Mouse (Mus musculus): Measurements from ENCODE around the gene Jchain. TPM values are rescaled to one million over a fixed set of nuclear protein-coding genes. Genes with fewer than 3 reads are reported as not detected.
"Not testable (repeated sequence)": the region's sequence is repeated elsewhere in the genome, so short reads cannot be mapped to it uniquely, and the experiment has no call there.

Gene Jchain
- polyA plus RNA-seq, 1 experiment from 2014 or later, result 0.11 TPM

DNA sequence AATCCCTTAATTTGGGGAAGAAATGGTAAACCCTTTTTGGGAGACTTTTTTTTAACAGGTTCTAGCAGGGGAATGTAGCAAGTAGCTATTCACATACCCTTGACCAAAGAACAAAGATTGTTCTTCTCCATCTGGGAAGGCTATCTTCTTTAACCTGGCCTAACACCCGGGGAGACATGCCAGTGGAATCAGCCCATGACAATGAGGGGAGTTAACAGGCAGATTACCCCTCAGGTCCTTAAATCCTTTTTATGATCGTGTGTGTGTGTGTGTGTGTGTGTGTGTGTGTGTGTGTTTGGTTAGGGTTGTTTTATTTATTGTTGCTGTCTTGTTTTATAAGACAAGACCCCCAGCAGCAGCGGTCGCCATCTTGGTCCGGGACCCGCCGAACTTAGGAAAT is 17.8 kb upstream of the Jchain start:
- no peak for ATAC-seq (ENCODE audit: insufficient number of reproducible peaks, insufficient read depth, low FRiP score, low read depth)
- Histone ChIP-seq H3K9me3 (ENCODE audit: control insufficient read depth, low read length) (no peaks in the 10 kb centered on the region), H3K27ac (replicated peaks in 1 of 2; ENCODE audit: control insufficient read depth in 1 of 2, insufficient read depth in 1 of 2, low read depth in 2 of 2, low read length in 2 of 2) (no peak overlapping the region), H3K9ac (ENCODE audit: low read length) (no peak overlapping the region), H3K36me3 (ENCODE audit: control insufficient read depth, insufficient read depth, low read length) (no peaks in the 10 kb centered on the region), H3K4me2 (ENCODE audit: low read length) (no peak overlapping the region), H3K4me1 (ENCODE audit: control insufficient read depth in 2 of 2, insufficient read depth in 2 of 2, low read length in 2 of 2) (no peaks in the 10 kb centered on the region), H3K27me3 (ENCODE audit: control insufficient read depth, insufficient read depth, low read length) (no peaks in the 10 kb centered on the region), H3K4me3 (ENCODE audit: control insufficient read depth in 1 of 2, insufficient read depth in 1 of 2, low read depth in 1 of 2, low read length in 2 of 2) (no peak overlapping the region)
- WGBS, result 85% methylated on average over 7 of the region's 7 CpGs

DNA sequence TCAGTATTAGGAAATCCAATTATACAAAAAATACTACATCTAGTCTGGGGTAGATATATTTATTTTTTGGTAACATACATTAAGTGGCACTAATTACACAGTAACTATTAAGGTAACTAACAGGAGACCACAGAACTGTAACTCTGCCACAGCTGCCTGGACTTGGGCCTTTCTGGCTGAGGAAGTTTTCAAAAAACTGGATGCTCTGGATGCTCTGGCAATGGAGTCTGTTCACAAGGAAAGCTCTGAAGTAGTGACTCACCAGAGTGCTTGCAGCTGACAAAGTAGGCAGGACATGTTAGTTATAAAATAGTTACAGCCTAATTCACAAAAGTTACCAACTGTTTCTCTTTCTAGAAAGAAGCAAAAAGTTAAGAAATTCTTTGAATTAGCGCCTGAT is 16.7 kb upstream of the Jchain start:
- not testable (repeated sequence) for H3K27me3 ChIP-seq (ENCODE audit: control insufficient read depth, insufficient read depth, low read length); H3K27ac ChIP-seq (replicated peaks in 1 of 2; ENCODE audit: control insufficient read depth in 1 of 2, insufficient read depth in 1 of 2, low read depth in 2 of 2, low read length in 2 of 2); H3K36me3 ChIP-seq (ENCODE audit: control insufficient read depth, insufficient read depth, low read length); H3K9ac ChIP-seq (ENCODE audit: low read length); H3K9me3 ChIP-seq (ENCODE audit: control insufficient read depth, low read length); H3K4me2 ChIP-seq (ENCODE audit: low read length); H3K4me3 ChIP-seq (ENCODE audit: control insufficient read depth in 1 of 2, insufficient read depth in 1 of 2, low read depth in 1 of 2, low read length in 2 of 2); ATAC-seq (ENCODE audit: insufficient number of reproducible peaks, insufficient read depth, low FRiP score, low read depth); H3K4me1 ChIP-seq (ENCODE audit: control insufficient read depth in 2 of 2, insufficient read depth in 2 of 2, low read length in 2 of 2)
- WGBS, result 74% methylated on average over 1 of the region's 1 CpGs

DNA sequence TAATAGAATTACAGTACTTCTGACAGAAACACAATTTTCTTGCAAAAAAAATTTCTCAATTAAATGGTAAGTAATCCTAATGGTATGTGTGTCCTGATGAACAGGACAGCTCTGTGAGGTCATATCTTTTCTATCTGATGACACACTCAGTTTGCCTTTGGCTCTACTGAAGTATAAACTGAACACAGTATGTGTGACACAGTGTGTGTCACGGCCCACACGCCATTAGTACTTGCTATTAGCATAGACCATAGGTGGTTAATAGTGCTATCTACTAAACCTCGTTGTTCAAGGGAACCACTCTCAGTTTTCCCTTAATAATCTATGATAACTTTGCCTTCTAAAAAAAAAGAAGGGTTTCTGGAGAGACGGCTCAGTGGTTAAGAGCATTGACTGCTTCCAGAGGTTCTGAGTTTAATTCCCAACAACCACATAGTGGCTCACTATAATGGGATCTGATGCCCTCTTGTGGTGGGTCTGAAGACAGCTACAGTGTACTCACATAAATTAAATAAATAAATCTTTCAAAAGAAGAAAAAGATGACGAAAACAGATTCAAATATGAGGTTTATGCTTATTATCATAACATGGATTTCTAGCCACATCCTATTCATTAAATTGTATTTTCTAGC is 15.1 kb upstream of the Jchain start:
- no peaks in the 10 kb centered on the region for H3K9me3 ChIP-seq (ENCODE audit: control insufficient read depth, low read length)
- no peaks in the 10 kb centered on the region for H3K27me3 ChIP-seq (ENCODE audit: control insufficient read depth, insufficient read depth, low read length)
- 55% methylated on average over 5 of the region's 5 CpGs for WGBS
- no peak overlapping the region for H3K4me3 ChIP-seq (ENCODE audit: control insufficient read depth in 1 of 2, insufficient read depth in 1 of 2, low read depth in 1 of 2, low read length in 2 of 2)
- H3K36me3 ChIP-seq (ENCODE audit: control insufficient read depth, insufficient read depth, low read length), result no peaks in the 10 kb centered on the region
- ATAC-seq (ENCODE audit: insufficient number of reproducible peaks, insufficient read depth, low FRiP score, low read depth), result peak; percentile 64; the same call in 1 of the 2 replicates
- H3K9ac ChIP-seq (ENCODE audit: low read length), result no peak overlapping the region
- no peak overlapping the region for H3K4me2 ChIP-seq (ENCODE audit: low read length)
- H3K27ac ChIP-seq (replicated peaks in 1 of 2; ENCODE audit: control insufficient read depth in 1 of 2, insufficient read depth in 1 of 2, low read depth in 2 of 2, low read length in 2 of 2), result no peak overlapping the region
- no peaks in the 10 kb centered on the region for H3K4me1 ChIP-seq (ENCODE audit: control insufficient read depth in 2 of 2, insufficient read depth in 2 of 2, low read length in 2 of 2)

DNA sequence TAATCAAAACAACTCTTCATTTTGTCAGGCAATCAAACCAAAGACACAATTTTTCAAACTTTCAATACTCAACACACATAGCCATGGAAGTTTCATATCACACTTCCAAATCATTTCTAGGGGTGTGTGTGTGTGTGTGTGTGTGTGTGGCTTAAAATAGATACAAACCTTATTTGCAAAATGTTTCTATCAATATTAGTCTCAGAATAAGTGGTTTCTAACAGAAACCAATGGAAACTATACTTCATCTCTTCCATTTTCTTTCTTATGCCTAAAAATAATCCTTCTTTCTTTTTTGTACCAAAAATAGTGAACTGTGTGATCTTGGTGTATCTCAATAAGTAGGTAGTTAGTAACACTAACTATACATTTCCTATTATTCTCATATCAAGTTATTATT is 13.2 kb upstream of the Jchain start:
- H3K9me3 ChIP-seq (ENCODE audit: control insufficient read depth, low read length), result no peaks in the 10 kb centered on the region
- no peak overlapping the region for H3K4me3 ChIP-seq (ENCODE audit: control insufficient read depth in 1 of 2, insufficient read depth in 1 of 2, low read depth in 1 of 2, low read length in 2 of 2)
- no peak for ATAC-seq (ENCODE audit: insufficient number of reproducible peaks, insufficient read depth, low FRiP score, low read depth)

DNA sequence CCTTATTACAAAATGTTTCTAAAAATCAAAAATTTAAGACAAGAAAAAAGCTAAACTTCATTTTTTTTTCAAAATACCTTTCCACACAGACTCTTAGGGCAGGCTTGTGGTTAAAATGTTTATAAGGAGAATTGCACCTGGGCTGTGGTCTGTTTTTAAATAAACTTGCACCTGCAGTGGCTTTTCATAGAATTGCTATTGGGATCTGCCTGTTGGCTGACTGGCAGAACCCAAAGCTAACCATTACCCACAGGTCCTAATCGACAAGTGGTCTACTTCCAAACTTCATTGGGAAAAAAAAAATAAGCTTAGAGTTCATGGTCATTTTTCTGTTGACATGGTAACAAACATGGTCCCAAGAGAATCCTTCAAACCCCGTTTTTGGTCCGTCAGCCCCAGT is 7.0 kb upstream of the Jchain start:
- Histone ChIP-seq H3K36me3 (ENCODE audit: control insufficient read depth, insufficient read depth, low read length) (no peaks in the 10 kb centered on the region), H3K4me1 (ENCODE audit: control insufficient read depth in 2 of 2, insufficient read depth in 2 of 2, low read length in 2 of 2) (peaks cover 0 to 8% of the 10 kb centered on the region in 2 experiments; a peak in 1 of 4 replicates), H3K4me3 (ENCODE audit: control insufficient read depth in 1 of 2, insufficient read depth in 1 of 2, low read depth in 1 of 2, low read length in 2 of 2) (no peak overlapping the region), H3K27ac (replicated peaks in 1 of 2; ENCODE audit: control insufficient read depth in 1 of 2, insufficient read depth in 1 of 2, low read depth in 2 of 2, low read length in 2 of 2) (no peak overlapping the region), H3K27me3 (ENCODE audit: control insufficient read depth, insufficient read depth, low read length) (no peaks in the 10 kb centered on the region), H3K4me2 (ENCODE audit: low read length) (no peak overlapping the region), H3K9ac (ENCODE audit: low read length) (no peak overlapping the region), H3K9me3 (ENCODE audit: control insufficient read depth, low read length) (no peaks in the 10 kb centered on the region)
- 77% methylated on average over 3 of the region's 3 CpGs for WGBS
- ATAC-seq (ENCODE audit: insufficient number of reproducible peaks, insufficient read depth, low FRiP score, low read depth), result no peak

More for the DNA sequence above, 13.2 kb upstream of the Jchain start:
- no peak overlapping the region for H3K27ac ChIP-seq (replicated peaks in 1 of 2; ENCODE audit: control insufficient read depth in 1 of 2, insufficient read depth in 1 of 2, low read depth in 2 of 2, low read length in 2 of 2)
- H3K27me3 ChIP-seq (ENCODE audit: control insufficient read depth, insufficient read depth, low read length), result no peaks in the 10 kb centered on the region
- no peak overlapping the region for H3K9ac ChIP-seq (ENCODE audit: low read length)
- H3K36me3 ChIP-seq (ENCODE audit: control insufficient read depth, insufficient read depth, low read length), result no peaks in the 10 kb centered on the region
- no peaks in the 10 kb centered on the region for H3K4me1 ChIP-seq (ENCODE audit: control insufficient read depth in 2 of 2, insufficient read depth in 2 of 2, low read length in 2 of 2)
- no peak overlapping the region for H3K4me2 ChIP-seq (ENCODE audit: low read length)

DNA sequence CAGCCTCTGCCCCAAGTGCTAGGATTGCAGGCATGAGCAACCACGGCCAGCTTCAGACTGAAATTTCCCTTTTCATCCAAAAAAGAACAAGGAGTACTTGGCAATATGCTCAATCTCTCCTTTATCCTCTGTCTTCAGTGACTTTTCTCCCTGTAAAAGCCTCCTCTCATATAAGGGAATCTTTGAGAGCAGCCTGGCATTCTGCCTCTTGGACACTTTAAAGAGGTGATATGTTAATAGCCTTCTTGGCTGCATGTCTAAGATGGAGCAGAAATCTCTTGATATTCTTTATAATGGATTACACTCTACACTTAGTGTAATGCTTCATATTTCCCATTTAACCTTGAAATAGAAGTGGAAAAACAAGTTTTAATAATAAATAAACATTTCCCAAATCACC is 3.2 kb upstream of the Jchain start:
- 48% methylated on average over 1 of the region's 1 CpGs for WGBS
- H3K36me3 ChIP-seq (ENCODE audit: control insufficient read depth, insufficient read depth, low read length), result no peaks in the 10 kb centered on the region
- H3K4me2 ChIP-seq (ENCODE audit: low read length), result no peak overlapping the region
- no peaks in the 10 kb centered on the region for H3K27me3 ChIP-seq (ENCODE audit: control insufficient read depth, insufficient read depth, low read length)
- 0 out of 4 replicates have a peak overlapping the region, but pooled peaks of 1 of the 2 experiments have one; percentile 14 for H3K27ac ChIP-seq (replicated peaks in 1 of 2; ENCODE audit: control insufficient read depth in 1 of 2, insufficient read depth in 1 of 2, low read depth in 2 of 2, low read length in 2 of 2)
- no peaks in the 10 kb centered on the region for H3K9me3 ChIP-seq (ENCODE audit: control insufficient read depth, low read length)
- no peak overlapping the region for H3K9ac ChIP-seq (ENCODE audit: low read length)
- no peak overlapping the region for H3K4me3 ChIP-seq (ENCODE audit: control insufficient read depth in 1 of 2, insufficient read depth in 1 of 2, low read depth in 1 of 2, low read length in 2 of 2)
- no peak for ATAC-seq (ENCODE audit: insufficient number of reproducible peaks, insufficient read depth, low FRiP score, low read depth)
- H3K4me1 ChIP-seq (ENCODE audit: control insufficient read depth in 2 of 2, insufficient read depth in 2 of 2, low read length in 2 of 2), result peaks cover 0 to 8% of the 10 kb centered on the region in 2 experiments; a peak in 1 of 4 replicates

DNA sequence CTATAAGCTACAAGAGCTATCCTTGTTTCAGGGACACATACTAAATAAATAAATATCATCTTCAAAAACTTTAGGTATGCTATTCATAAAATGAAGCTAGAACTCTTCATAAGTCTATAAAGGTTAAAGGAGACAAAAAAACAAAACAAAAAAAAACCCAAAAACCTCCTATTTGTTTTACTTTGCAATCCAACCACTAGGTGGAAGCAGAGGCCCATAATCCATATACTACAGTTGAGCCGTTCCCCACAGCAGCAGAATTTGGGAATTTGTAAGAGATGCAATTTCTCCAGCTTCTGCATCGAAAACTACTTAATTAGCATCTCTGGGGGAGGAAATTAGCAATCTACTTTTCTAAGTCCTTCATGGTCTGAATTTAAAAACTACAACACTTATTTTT is 8.5 kb downstream of the Jchain start:
- ATAC-seq (ENCODE audit: insufficient number of reproducible peaks, insufficient read depth, low FRiP score, low read depth), result no peak
- 8% methylated on average over 2 of the region's 2 CpGs for WGBS
- no peak overlapping the region for H3K4me3 ChIP-seq (ENCODE audit: control insufficient read depth in 1 of 2, insufficient read depth in 1 of 2, low read depth in 1 of 2, low read length in 2 of 2)
- no peaks in the 10 kb centered on the region for H3K4me1 ChIP-seq (ENCODE audit: control insufficient read depth in 2 of 2, insufficient read depth in 2 of 2, low read length in 2 of 2)
- H3K27me3 ChIP-seq (ENCODE audit: control insufficient read depth, insufficient read depth, low read length), result no peaks in the 10 kb centered on the region
- no peak overlapping the region for H3K27ac ChIP-seq (replicated peaks in 1 of 2; ENCODE audit: control insufficient read depth in 1 of 2, insufficient read depth in 1 of 2, low read depth in 2 of 2, low read length in 2 of 2)
- no peaks in the 10 kb centered on the region for H3K36me3 ChIP-seq (ENCODE audit: control insufficient read depth, insufficient read depth, low read length)
- no peak overlapping the region for H3K4me2 ChIP-seq (ENCODE audit: low read length)
- no peaks in the 10 kb centered on the region for H3K9me3 ChIP-seq (ENCODE audit: control insufficient read depth, low read length)
- no peak overlapping the region for H3K9ac ChIP-seq (ENCODE audit: low read length)

DNA sequence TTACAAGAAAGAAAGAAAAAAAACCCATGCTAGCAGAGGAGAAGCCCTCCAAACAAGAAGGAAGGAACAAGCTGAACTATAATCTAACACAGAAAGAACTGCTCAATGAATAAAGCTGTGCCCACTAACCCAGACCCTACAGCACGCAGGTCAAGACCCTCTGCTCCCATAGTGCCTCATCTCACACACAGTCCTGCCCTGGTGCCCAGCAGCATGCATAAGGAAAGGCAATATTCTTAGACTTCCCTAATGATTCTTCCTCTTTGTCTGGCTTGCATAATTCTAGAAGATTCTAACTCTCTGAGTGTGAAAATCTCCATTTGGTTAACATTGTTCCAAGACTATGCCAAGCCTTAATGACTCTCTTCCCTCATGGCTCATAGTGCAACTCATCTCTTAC is 18.7 kb downstream of the Jchain start:
- Histone ChIP-seq H3K4me1 (ENCODE audit: control insufficient read depth in 2 of 2, insufficient read depth in 2 of 2, low read length in 2 of 2) (no peaks in the 10 kb centered on the region), H3K27ac (replicated peaks in 1 of 2; ENCODE audit: control insufficient read depth in 1 of 2, insufficient read depth in 1 of 2, low read depth in 2 of 2, low read length in 2 of 2) (no peak overlapping the region), H3K4me3 (ENCODE audit: control insufficient read depth in 1 of 2, insufficient read depth in 1 of 2, low read depth in 1 of 2, low read length in 2 of 2) (no peak overlapping the region), H3K9ac (ENCODE audit: low read length) (no peak overlapping the region), H3K36me3 (ENCODE audit: control insufficient read depth, insufficient read depth, low read length) (no peaks in the 10 kb centered on the region), H3K27me3 (ENCODE audit: control insufficient read depth, insufficient read depth, low read length) (no peaks in the 10 kb centered on the region), H3K9me3 (ENCODE audit: control insufficient read depth, low read length) (no peaks in the 10 kb centered on the region), H3K4me2 (ENCODE audit: low read length) (no peak overlapping the region)
- WGBS, result 77% methylated on average over 1 of the region's 1 CpGs
- no peak for ATAC-seq (ENCODE audit: insufficient number of reproducible peaks, insufficient read depth, low FRiP score, low read depth)
